Mouse (Mus musculus) MEL (cell line): ENCODE measurements at regions not wholly inside any gene's neighbourhood (a gene's known extent, or its start where the extent isn't known, plus 50 kb on each side); places are given as distances from the start of the nearest gene placed in this dataset.

Experiments
- CTCF ChIP-seq, 3 experiments: IDR thresholded peaks in 2 of 3; conservative IDR thresholded peaks in 1 of 3; 2 replicates each; pipeline ENCODE4 v1.5.1; 2011 to 2012; ENCODE audit warnings: low read length in 3 of 3, low read depth in 2 of 3, mild to moderate bottlenecking in 2 of 3, improper control_type of control experiment in 1 of 3, inconsistent platforms in 1 of 3, mixed read lengths in 1 of 3, moderate library complexity in 1 of 3; ENCODE audit not compliant: control insufficient read depth in 1 of 3, insufficient read depth in 1 of 3, poor library complexity in 1 of 3, severe bottlenecking in 1 of 3
- EP300 ChIP-seq, 2 experiments: IDR thresholded peaks; 2 replicates each; pipeline ENCODE4 v1.6.1; 2011; ENCODE audit warnings: improper control_type of control experiment in 2 of 2, low read length in 2 of 2, low read depth in 1 of 2, mild to moderate bottlenecking in 1 of 2
- GATA1 ChIP-seq: IDR thresholded peaks from 2 replicates; pipeline ENCODE4 v1.6.1; 2011; ENCODE audit warnings: low read depth, low read length, improper control_type of control experiment
- JUND ChIP-seq: IDR thresholded peaks from 2 replicates; pipeline ENCODE4 v1.6.1; 2011; ENCODE audit warnings: low read depth, mild to moderate bottlenecking, improper control_type of control experiment, low read length
- MYC ChIP-seq: IDR thresholded peaks from 2 replicates; pipeline ENCODE4 v1.6.1; 2011; ENCODE audit warnings: low read depth, mild to moderate bottlenecking, low read length, improper control_type of control experiment, moderate library complexity
- POLR2A ChIP-seq, 2 experiments: IDR thresholded peaks; 2 replicates each; pipeline ENCODE4 v1.6.1; 2011 to 2012; ENCODE audit warnings: low read length in 2 of 2, mild to moderate bottlenecking in 2 of 2, control low read depth in 1 of 2, improper control_type of control experiment in 1 of 2, low read depth in 1 of 2, moderate library complexity in 1 of 2; ENCODE audit not compliant: control insufficient read depth in 1 of 2, insufficient read depth in 1 of 2, poor library complexity in 1 of 2
- RAD21 ChIP-seq: IDR thresholded peaks from 2 replicates; pipeline ENCODE4 v1.6.1; 2011; ENCODE audit warnings: mild to moderate bottlenecking, low read depth, low read length, improper control_type of control experiment
- SIN3A ChIP-seq: IDR thresholded peaks from 2 replicates; pipeline ENCODE4 v1.6.1; 2012; ENCODE audit warnings: low read length, improper control_type of control experiment, inconsistent platforms
- SMC3 ChIP-seq: IDR thresholded peaks from 2 replicates; pipeline ENCODE4 v1.6.1; 2011; ENCODE audit warnings: low read depth, low read length, improper control_type of control experiment
- TAL1 ChIP-seq: IDR thresholded peaks from 2 replicates; pipeline ENCODE4 v1.6.1; 2012; ENCODE audit warnings: mild to moderate bottlenecking, inconsistent platforms, low read length, moderate library complexity, mixed read lengths
- TCF12 ChIP-seq: IDR thresholded peaks from 2 replicates; pipeline ENCODE4 v1.6.1; 2014; ENCODE audit warnings: low read depth, mild to moderate bottlenecking, inconsistent platforms, low read length, improper control_type of control experiment, moderate library complexity

GRCm38 (mm10) chr6:111917868-111918597 is 355.5 kb upstream of the Lmcd1 start:
- TF ChIP-seq MYC (no peak), POLR2A (IDR thresholded peaks at IDR 0.05; ENCODE audit: control insufficient read depth in 1 of 2, insufficient read depth in 1 of 2, low read depth in 1 of 2, low read length in 2 of 2, poor library complexity in 1 of 2) (no peak), TAL1 (no peak), EP300 (IDR thresholded peaks at IDR 0.05; ENCODE audit: low read depth in 1 of 2, low read length in 2 of 2) (no peak), SIN3A (no peak), GATA1 (no peak), SMC3 (no peak), RAD21 (no peak), JUND (no peak), CTCF (IDR thresholded peaks at IDR 0.05 in 2 of 3, conservative IDR thresholded peaks at IDR 0.05 in 1 of 3; ENCODE audit: control insufficient read depth in 1 of 3, insufficient read depth in 1 of 3, low read depth in 2 of 3, low read length in 3 of 3, poor library complexity in 1 of 3, severe bottlenecking in 1 of 3) (no peak), TCF12 (no peak)
